ENCODE assay signal across 20 mouse cellular contexts in genomic region chr9:43772460-43772859, GRCm38 (mm10). TPM values are rescaled to one million over a fixed set of nuclear protein-coding genes. Genes with fewer than 3 reads are reported as not detected.
DNase-seq lines count a peak whose midpoint lies in the region; ATAC-seq lines count a peak whose summit lies in the region.
"Had no signal": no experiment of that assay in that cellular context is flagged by ENCODE, and none has a peak within 500 bp of the region (broad histone marks: within the 10 kb centered on the region; RNA-seq: fewer than 3 reads in every experiment).

No protein-coding gene starts in this region.

- H3K9me3 ChIP-seq in midbrain, embryonic 10.5 days (replicated peaks), result no peaks in the 10 kb centered on the region
- no peaks in the 10 kb centered on the region for H3K9me3 ChIP-seq in midbrain, embryonic 14.5 days (ENCODE audit: control insufficient read depth, low read length)
- H3K9me3 ChIP-seq: embryonic facial prominence, embryonic 13.5 days; forebrain, embryonic 13.5 days; heart, embryonic 12.5 days; hindbrain, embryonic 10.5 days had no signal

- H3K4me2 ChIP-seq in midbrain, embryonic 14.5 days (ENCODE audit: low read length), result no peak overlapping the region
- H3K4me2 ChIP-seq: embryonic facial prominence, embryonic 13.5 days; forebrain, embryonic 13.5 days; heart, embryonic 12.5 days; hindbrain, embryonic 14.5 days had no signal

- 0 out of 2 replicates have a peak overlapping the region, but pooled peaks have one; percentile 7 for H3K27ac ChIP-seq in midbrain, embryonic 10.5 days (replicated peaks)
- no peak overlapping the region for H3K27ac ChIP-seq in midbrain, embryonic 14.5 days (replicated peaks; ENCODE audit: low read depth, low read length)
- H3K27ac ChIP-seq: forebrain, embryonic 13.5 days; heart, adult 2 months; hindbrain, embryonic 10.5 days; hindbrain, embryonic 14.5 days had no signal

- H3K27me3 ChIP-seq in midbrain, embryonic 10.5 days (ENCODE audit: low read depth, poor library complexity, severe bottlenecking), result no peaks in the 10 kb centered on the region
- no peaks in the 10 kb centered on the region for H3K27me3 ChIP-seq in midbrain, embryonic 14.5 days (ENCODE audit: control insufficient read depth, insufficient read depth, low read length)
- no peaks in the 10 kb centered on the region for H3K27me3 ChIP-seq in splenic B cell, adult 2 months (ENCODE audit: control insufficient read depth, insufficient read depth, low read length, poor library complexity, severe bottlenecking)
- H3K27me3 ChIP-seq: embryonic facial prominence, embryonic 13.5 days; forebrain, embryonic 13.5 days; heart, embryonic 12.5 days had no signal

- no peak overlapping the region for H3K4me3 ChIP-seq in midbrain, embryonic 10.5 days
- no peak overlapping the region for H3K4me3 ChIP-seq in midbrain, embryonic 14.5 days (replicated peaks; ENCODE audit: low read depth, low read length)
- H3K4me3 ChIP-seq: embryonic facial prominence, embryonic 13.5 days; forebrain, embryonic 13.5 days; heart, adult 2 months; heart, embryonic 12.5 days; hindbrain, embryonic 10.5 days had no signal

- H3K36me3 ChIP-seq in midbrain, embryonic 10.5 days, result peaks cover 2% of the 10 kb centered on the region; the same call in 1 of the 2 replicates
- H3K36me3 ChIP-seq in midbrain, embryonic 14.5 days (ENCODE audit: control insufficient read depth, insufficient read depth, low read length), result no peaks in the 10 kb centered on the region
- H3K36me3 ChIP-seq in splenic B cell, adult 2 months (ENCODE audit: control insufficient read depth, insufficient read depth, low read length, poor library complexity, severe bottlenecking), result no peaks in the 10 kb centered on the region
- H3K36me3 ChIP-seq: embryonic facial prominence, embryonic 13.5 days; G1E; heart, embryonic 12.5 days; hindbrain, embryonic 10.5 days had no signal

- no peak overlapping the region for H3K9ac ChIP-seq in midbrain, embryonic 14.5 days (replicated peaks; ENCODE audit: low read length)
- H3K9ac ChIP-seq: embryonic facial prominence, embryonic 13.5 days; forebrain, embryonic 13.5 days; forebrain, postnatal 0 days; heart, embryonic 12.5 days; hindbrain, embryonic 14.5 days had no signal

- DNase-seq in midbrain, embryonic 10.5 days (ENCODE audit: low spot score), result no peak
- no peak for DNase-seq in midbrain, embryonic 14.5 days
- DNase-seq in induced T-regulatory cell, adult 2 months (ENCODE audit: low read depth), result peak; percentile 13
- peak; percentile 7 for DNase-seq in splenic B cell, adult 2 months (ENCODE audit: low read depth, low spot score)
- no peak for DNase-seq in urinary bladder, adult 2 months (ENCODE audit: low spot score)
- DNase-seq in kidney, adult 9 months, result no peak
- DNase-seq in thymus, postnatal 4 days, result no peak
- DNase-seq: adrenal gland, postnatal 10 days; cerebellum, adult 11-12 months; cerebellum, adult 9-10 months; cerebellum, postnatal 25 days; forebrain, postnatal 0 days; gastrocnemius, postnatal 14 days; heart, adult 2 months had no signal

- H3K4me1 ChIP-seq in midbrain, embryonic 10.5 days, result peaks cover 76% of the 10 kb centered on the region
- H3K4me1 ChIP-seq in midbrain, embryonic 14.5 days (ENCODE audit: control insufficient read depth, insufficient read depth, low read length), result peaks cover 22% of the 10 kb centered on the region; the same call in 1 of the 2 replicates

- WGBS in midbrain, embryonic 10.5 days, result 86% methylated on average over 6 of the region's 6 CpGs
- WGBS in midbrain, embryonic 14.5 days, result 91% methylated on average over 6 of the region's 6 CpGs

- ATAC-seq in midbrain, embryonic 14.5 days (ENCODE audit: low FRiP score, low TSS enrichment), result no peak
- ATAC-seq: forebrain, embryonic 13.5 days; forebrain, postnatal 0 days had no signal

RNA-seq across cellular contexts. Expression of gene Nectin1, which starts 28.7 kb away (rescaled TPM):
- 6.9 and 7.3 TPM in 2 replicates for polyA plus RNA-seq in midbrain, embryonic 10.5 days (2016; fragmentation: Nextera tagmentation; extraction: Ambion mirVana)
- polyA plus RNA-seq in midbrain, embryonic 14.5 days (2014; fragmentation: Nextera tagmentation; extraction: Ambion mirVana), result 16.7 and 21.0 TPM in 2 replicates
- 13.8 and 28.1 TPM in 2 replicates for polyA plus RNA-seq in urinary bladder, adult 2 months (2012; rRNA removed)
- polyA plus RNA-seq: G1E had no signal

Comparison
In these comparisons a context has a peak if more than half of its experiments do, and no peak if none do; other contexts are left out.
1. DNase-seq: peak in induced T-regulatory cell, adult 2 months (single experiment) and splenic B cell, adult 2 months (single experiment); none in midbrain, embryonic 10.5 days (single experiment), midbrain, embryonic 14.5 days (single experiment), urinary bladder, adult 2 months (single experiment), kidney, adult 9 months (single experiment) and thymus, postnatal 4 days (single experiment).